In genomic region chr9:53340969-53341368, GRCm38 (mm10) we compare ENCODE assay signal across 8 mouse cellular contexts. TPM values are rescaled to one million over a fixed set of nuclear protein-coding genes. Genes with fewer than 3 reads are reported as not detected.
DNase-seq lines count a peak whose midpoint lies in the region; ATAC-seq and TF ChIP-seq lines count a peak whose summit lies in the region.

No protein-coding gene starts in this region.

- intact Hi-C loops in heart, postnatal 25 days (cut with DNase I), result no loop called here

- TF ChIP-seq CTCF in liver, embryonic 14.5 days (IDR thresholded peaks at IDR 0.05; ENCODE audit: low read depth), result no peak

- peak; percentile 74 for ATAC-seq in intestine, embryonic 15.5 days
- no peak for ATAC-seq in liver, embryonic 14.5 days (ENCODE audit: insufficient read depth)
- ATAC-seq in neural tube, embryonic 14.5 days (ENCODE audit: low read depth), result no peak
- ATAC-seq in erythroid progenitor cell, adult 5-6 weeks (replicated peaks; ENCODE audit: low FRiP score, poor library complexity, severe bottlenecking), result no peak

- H3K4me1 ChIP-seq in forebrain, embryonic 10.5 days, result peaks cover 7% of the 10 kb centered on the region
- no peaks in the 10 kb centered on the region for H3K4me1 ChIP-seq in intestine, embryonic 15.5 days (replicated peaks)
- H3K4me1 ChIP-seq in liver, embryonic 14.5 days (replicated peaks; ENCODE audit: control insufficient read depth in 2 of 2, insufficient read depth in 2 of 2, low read length in 1 of 2), result no peaks in the 10 kb centered on the region
- H3K4me1 ChIP-seq in neural tube, embryonic 14.5 days (ENCODE audit: control insufficient read depth, insufficient read depth, low read length), result 0 out of 2 replicates have a peak, but pooled peaks cover 6% of the 10 kb centered on the region

- WGBS in forebrain, embryonic 10.5 days, result 20% methylated on average over 14 of the region's 14 CpGs
- WGBS in intestine, embryonic 15.5 days, result 2% methylated on average over 14 of the region's 14 CpGs
- 8% methylated on average over 14 of the region's 14 CpGs for WGBS in liver, embryonic 14.5 days (ENCODE audit: insufficient replicate concordance)
- WGBS in neural tube, embryonic 14.5 days, result 10% methylated on average over 14 of the region's 14 CpGs

- peak overlapping the region; percentile 74 for H3K4me2 ChIP-seq in intestine, embryonic 15.5 days (replicated peaks)
- H3K4me2 ChIP-seq in liver, embryonic 14.5 days (ENCODE audit: low read depth), result peak overlapping the region; percentile 3
- H3K4me2 ChIP-seq in neural tube, embryonic 14.5 days (ENCODE audit: low read depth, low read length), result peak overlapping the region; percentile 77

- H3K36me3 ChIP-seq in forebrain, embryonic 10.5 days (replicated peaks), result no peaks in the 10 kb centered on the region
- H3K36me3 ChIP-seq in intestine, embryonic 15.5 days, result no peaks in the 10 kb centered on the region
- H3K36me3 ChIP-seq in liver, embryonic 14.5 days (replicated peaks; ENCODE audit: control insufficient read depth, insufficient read depth, low read depth), result no peaks in the 10 kb centered on the region
- H3K36me3 ChIP-seq in neural tube, embryonic 14.5 days (ENCODE audit: control insufficient read depth, insufficient read depth, low read length), result no peaks in the 10 kb centered on the region

- peak overlapping the region; percentile 47 for H3K4me3 ChIP-seq in forebrain, embryonic 10.5 days
- H3K4me3 ChIP-seq in intestine, embryonic 15.5 days (replicated peaks), result peak overlapping the region; percentile 44
- H3K4me3 ChIP-seq in liver, embryonic 14.5 days (ENCODE audit: insufficient read depth in 1 of 2, low read depth in 2 of 2, low read length in 2 of 2), result peak overlapping the region; percentile 28 to 56
- H3K4me3 ChIP-seq in neural tube, embryonic 14.5 days (ENCODE audit: low read depth, low read length), result peak overlapping the region; percentile 37

- H3K27ac ChIP-seq in forebrain, embryonic 10.5 days, result no peak overlapping the region
- peak overlapping the region; percentile 64 for H3K27ac ChIP-seq in intestine, embryonic 15.5 days
- H3K27ac ChIP-seq in liver, embryonic 14.5 days, result no peak overlapping the region
- H3K27ac ChIP-seq in neural tube, embryonic 14.5 days (ENCODE audit: low read depth, low read length), result no peak overlapping the region

- no peaks in the 10 kb centered on the region for H3K9me3 ChIP-seq in forebrain, embryonic 10.5 days
- no peaks in the 10 kb centered on the region for H3K9me3 ChIP-seq in intestine, embryonic 15.5 days
- no peaks in the 10 kb centered on the region for H3K9me3 ChIP-seq in liver, embryonic 14.5 days (ENCODE audit: control insufficient read depth, low read length)
- H3K9me3 ChIP-seq in neural tube, embryonic 14.5 days (ENCODE audit: control insufficient read depth, low read length), result no peaks in the 10 kb centered on the region

- H3K9ac ChIP-seq in intestine, embryonic 15.5 days, result peak overlapping the region; percentile 50
- no peak overlapping the region for H3K9ac ChIP-seq in liver, embryonic 14.5 days (replicated peaks)
- peak overlapping the region; percentile 41; the same call in 1 of the 2 replicates for H3K9ac ChIP-seq in neural tube, embryonic 14.5 days (replicated peaks; ENCODE audit: low read depth, low read length)

- H3K27me3 ChIP-seq in forebrain, embryonic 10.5 days (ENCODE audit: poor library complexity, severe bottlenecking), result peaks cover 30% of the 10 kb centered on the region
- H3K27me3 ChIP-seq in intestine, embryonic 15.5 days (replicated peaks), result no peaks in the 10 kb centered on the region
- H3K27me3 ChIP-seq in liver, embryonic 14.5 days (ENCODE audit: control insufficient read depth, insufficient read depth, low read length), result no peaks in the 10 kb centered on the region
- no peaks in the 10 kb centered on the region for H3K27me3 ChIP-seq in neural tube, embryonic 14.5 days (ENCODE audit: control insufficient read depth, insufficient read depth, low read length)

- TF ChIP-seq EP300 in liver, embryonic 14.5 days (IDR thresholded peaks at IDR 0.05; ENCODE audit: low read depth), result no peak

- peak; percentile 78 for DNase-seq in heart, adult 11 months
- no peak for DNase-seq in heart, postnatal 25 days (ENCODE audit: low spot score)
- peak; percentile 6 for DNase-seq in adrenal gland, postnatal 14 days
- no peak for DNase-seq in forebrain, embryonic 10.5 days (ENCODE audit: extremely low spot score, low spot score)
- no peak for DNase-seq in liver, embryonic 14.5 days (ENCODE audit: low read depth in 3 of 3, low spot score in 3 of 3)

RNA-seq across cellular contexts. Expression of gene Exph5, which starts 39.5 kb away (rescaled TPM):
- total RNA-seq in heart, postnatal 25 days (2021), result under 1 TPM; 0.23 to 0.36 TPM
- total RNA-seq in adrenal gland, postnatal 14 days (2021), result 0.38 and 1.4 TPM in 2 replicates
- polyA plus RNA-seq in forebrain, embryonic 10.5 days (2016; fragmentation: Nextera tagmentation; extraction: Ambion mirVana), result 0.58 and 0.66 TPM in 2 replicates
- polyA plus RNA-seq in intestine, embryonic 15.5 days (2015; fragmentation: Nextera tagmentation; extraction: Ambion mirVana), result 3.6 and 3.9 TPM in 2 replicates
- polyA plus RNA-seq in liver, embryonic 14.5 days (2012; rRNA removed), result 0.11 and 0.13 TPM in 2 replicates
- 0.21 and 0.37 TPM in 2 replicates for polyA plus RNA-seq in liver, embryonic 14.5 days (2014; fragmentation: Nextera tagmentation; extraction: Ambion mirVana)
- polyA plus RNA-seq in neural tube, embryonic 14.5 days (2014; fragmentation: Nextera tagmentation; extraction: Ambion mirVana), result 0.18 and 0.50 TPM in 2 replicates
- not detected in 2 replicates for total RNA-seq in erythroid progenitor cell, adult 5-6 weeks (2015; ENCODE audit: low replicate concordance)
- total RNA-seq in erythroid progenitor cell, adult 5-6 weeks (2017; ENCODE audit: low replicate concordance), result not detected in 2 replicates

RNA-seq across cellular contexts. Expression of gene Kdelc2, which starts 42.9 kb away (rescaled TPM):
- total RNA-seq in heart, postnatal 25 days (2021), result 1 to 10 TPM; 9.4 to 9.5 TPM
- total RNA-seq in adrenal gland, postnatal 14 days (2021), result 12.1 and 12.4 TPM in 2 replicates
- polyA plus RNA-seq in forebrain, embryonic 10.5 days (2016; fragmentation: Nextera tagmentation; extraction: Ambion mirVana), result 8.6 and 8.7 TPM in 2 replicates
- 28.2 and 33.1 TPM in 2 replicates for polyA plus RNA-seq in intestine, embryonic 15.5 days (2015; fragmentation: Nextera tagmentation; extraction: Ambion mirVana)
- polyA plus RNA-seq in liver, embryonic 14.5 days (2012; rRNA removed), result 0.96 and 1.5 TPM in 2 replicates
- 2.3 and 3.0 TPM in 2 replicates for polyA plus RNA-seq in liver, embryonic 14.5 days (2014; fragmentation: Nextera tagmentation; extraction: Ambion mirVana)
- 3.8 and 7.2 TPM in 2 replicates for polyA plus RNA-seq in neural tube, embryonic 14.5 days (2014; fragmentation: Nextera tagmentation; extraction: Ambion mirVana)
- 0.72 and 2.1 TPM in 2 replicates for total RNA-seq in erythroid progenitor cell, adult 5-6 weeks (2015; ENCODE audit: low replicate concordance)
- total RNA-seq in erythroid progenitor cell, adult 5-6 weeks (2017; ENCODE audit: low replicate concordance), result 0.15 TPM in 1 of 2 replicates, not detected in the other

Comparison
In these comparisons a context has a peak if more than half of its experiments do, and no peak if none do; other contexts are left out.
1. DNase-seq: peak in heart, adult 11 months (single experiment) and adrenal gland, postnatal 14 days (single experiment); none in heart, postnatal 25 days (single experiment), forebrain, embryonic 10.5 days (single experiment) and liver, embryonic 14.5 days (0 of 3).
2. H3K4me2 ChIP-seq: peak in every context shown above with its lines; median percentile 77 in neural tube, embryonic 14.5 days; 74 in intestine, embryonic 15.5 days; 3 in liver, embryonic 14.5 days.
3. Peak in every context shown above with its lines, with median percentiles within 50 percentile points of each other: H3K4me3 ChIP-seq.